Mouse (Mus musculus) bone marrow macrophage, adult 2 months (primary cell): ENCODE results near the gene Gsdma3.

Experiments
- CTCF ChIP-seq: IDR thresholded peaks from 2 replicates; pipeline ENCODE4 v1.5.1; 2012; ENCODE audit warnings: low read depth, mild to moderate bottlenecking, low read length, moderate library complexity
- POLR2A ChIP-seq: IDR thresholded peaks from 2 replicates; pipeline ENCODE4 v1.6.1; 2012; ENCODE audit warnings: mild to moderate bottlenecking, low read depth, low read length, borderline replicate concordance

DNA sequence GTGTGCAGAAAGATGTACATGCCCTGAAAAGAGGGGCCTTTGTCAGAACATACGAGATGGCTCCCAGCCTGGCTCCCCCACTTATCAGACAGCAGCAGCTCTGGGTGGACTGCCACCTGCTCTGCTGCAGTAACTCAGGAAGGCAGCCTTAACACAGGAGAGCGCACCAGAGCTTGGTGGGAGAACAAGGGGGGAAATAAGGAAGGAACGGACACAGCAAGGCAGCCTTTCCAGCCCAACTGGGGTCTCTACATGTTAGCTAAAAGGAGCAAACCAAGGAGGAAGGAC lies 43.0 kb upstream of the Gsdma3 start:
- TF ChIP-seq POLR2A: no peak
- TF ChIP-seq CTCF: no peak
